Mouse (Mus musculus) urinary bladder, adult 18-20 months (tissue): ENCODE data around the gene Lgals2.
A peak's percentile ranks its signal among the peaks of the same experiment; 100 is the strongest.
"Not testable (repeated sequence)": the region's sequence is repeated elsewhere in the genome, so short reads cannot be mapped to it uniquely, and the experiment has no call there.

Experiments
- DNase-seq, 2 experiments: peaks; one replicate each; pipeline ENCODE4 v3.0.0; 2022; ENCODE audit warnings: low spot score in 2 of 2, mixed read lengths in 2 of 2

Gene Lgals2

GRCm38 (mm10) chr15:78855303-78855965, at the start of gene Lgals2:
TSS of gene Lgals2 (minus strand) at chr15:78855529.
- no peak for DNase-seq

GRCm38 (mm10) chr15:78903243-78903642, 47.9 kb upstream of the Lgals2 start:
- peak; percentile 62 to 72 for DNase-seq

- peak in 1 of 2 experiments; percentile 31 for DNase-seq
These were observed 46.1 kb upstream of the Lgals2 start for GRCm38 (mm10) chr15:78901422-78901789.

- peak in 1 of 2 experiments; percentile 57 for DNase-seq
These were observed 45.5 kb upstream of the Lgals2 start for GRCm38 (mm10) chr15:78900585-78901421.

- peak; percentile 63 to 69 for DNase-seq
These were observed 44.6 kb upstream of the Lgals2 start, which contains the start of gene Sh3bp1 for GRCm38 (mm10) chr15:78899740-78900584. TSS of gene Sh3bp1 (plus strand) at chr15:78899768.

GRCm38 (mm10) chr15:78899409-78899739, 44.0 kb upstream of the Lgals2 start, which contains the start of gene Gm49510:
TSS of gene Gm49510 (plus strand) at chr15:78899667.
- no peak for DNase-seq

GRCm38 (mm10) chr15:78898507-78899001, 43.2 kb upstream of the Lgals2 start:
- no peak for DNase-seq

GRCm38 (mm10) chr15:78897488-78897887, 42.2 kb upstream of the Lgals2 start:
- DNase-seq, result no peak

GRCm38 (mm10) chr15:78896149-78896548, 40.8 kb upstream of the Lgals2 start:
- DNase-seq, result no peak

- no peak for DNase-seq
These were observed 40.4 kb upstream of the Lgals2 start for GRCm38 (mm10) chr15:78895741-78896140.

GRCm38 (mm10) chr15:78894726-78895125, 39.4 kb upstream of the Lgals2 start:
- no peak for DNase-seq

- DNase-seq, result no peak
These were observed 37.1 kb upstream of the Lgals2 start for GRCm38 (mm10) chr15:78892440-78892839.

- DNase-seq, result no peak
These were observed 34.1 kb upstream of the Lgals2 start for GRCm38 (mm10) chr15:78889401-78889853.

- no peak for DNase-seq
These were observed 26.5 kb upstream of the Lgals2 start for GRCm38 (mm10) chr15:78881828-78882227.

- DNase-seq, result no peak
These were observed 25.1 kb upstream of the Lgals2 start for GRCm38 (mm10) chr15:78880432-78880831.

- not testable (repeated sequence) for DNase-seq
These were observed 23.6 kb upstream of the Lgals2 start for GRCm38 (mm10) chr15:78878792-78879516.

- no peak for DNase-seq
These were observed 22.6 kb upstream of the Lgals2 start for GRCm38 (mm10) chr15:78877810-78878390.

- DNase-seq, result peak; percentile 86 to 89
These were observed 21.9 kb upstream of the Lgals2 start, which contains the start of gene Gga1 for GRCm38 (mm10) chr15:78876991-78877809. TSS of gene Gga1 (plus strand) at chr15:78877190.

- peak; percentile 82 to 86 for DNase-seq
These were observed 20.9 kb upstream of the Lgals2 start for GRCm38 (mm10) chr15:78876258-78876696.

- DNase-seq, result no peak
These were observed 20.2 kb upstream of the Lgals2 start for GRCm38 (mm10) chr15:78875537-78875936.
